Comparison of ENCODE assay signal across 9 mouse cellular contexts in genomic region chr17:26941841-26942570, GRCm38 (mm10). TPM values are rescaled to one million over a fixed set of nuclear protein-coding genes. Genes with fewer than 3 reads are reported as not detected.
DNase-seq lines count a peak whose midpoint lies in the region; ATAC-seq and TF ChIP-seq lines count a peak whose summit lies in the region.
"Had no signal": no experiment of that assay in that cellular context is flagged by ENCODE, and none has a peak within 500 bp of the region (broad histone marks: within the 10 kb centered on the region; RNA-seq: fewer than 3 reads in every experiment).

No protein-coding gene starts in this region.

- intact Hi-C loops in heart, postnatal 14 days (cut with DNase I), result loop anchor here (2.0 kb wide), 1 partner anchor 31 kb away; the partner anchor contains the start of gene Zbtb9

- no peak overlapping the region for H3K27ac ChIP-seq in heart, postnatal 0 days (ENCODE audit: low read depth)
- H3K27ac ChIP-seq in hindbrain, embryonic 13.5 days, result peak overlapping the region; percentile 96
- H3K27ac ChIP-seq in midbrain, embryonic 15.5 days, result peak overlapping the region; percentile 94

- no peak for ATAC-seq in heart, postnatal 0 days (ENCODE audit: insufficient read depth, low read depth)
- ATAC-seq in hindbrain, embryonic 13.5 days (ENCODE audit: low FRiP score), result no peak
- no peak for ATAC-seq in midbrain, embryonic 15.5 days (replicated peaks)
- ATAC-seq in inflammation-experienced regulatory T-cells, adult 6 months, result no peak

- no peaks in the 10 kb centered on the region for H3K27me3 ChIP-seq in heart, postnatal 0 days (ENCODE audit: control insufficient read depth, insufficient read depth, low read length)
- H3K27me3 ChIP-seq in hindbrain, embryonic 13.5 days, result no peaks in the 10 kb centered on the region
- H3K27me3 ChIP-seq in midbrain, embryonic 15.5 days (replicated peaks), result no peaks in the 10 kb centered on the region

- TF ChIP-seq EP300 in heart, postnatal 0 days (IDR thresholded peaks at IDR 0.05; ENCODE audit: low read depth), result no peak

- DNase-seq in heart, postnatal 0 days (ENCODE audit: low spot score), result no peak
- DNase-seq in heart, postnatal 14 days, result no peak
- peak; percentile 68 for DNase-seq in brain, adult 2 months (ENCODE audit: low read depth, low spot score)
- DNase-seq in spleen, postnatal 36 days (ENCODE audit: low spot score in 2 of 2), result no peak
- DNase-seq in thymus, adult 18-20 months, result no peak
- DNase-seq: thymus, postnatal 4 days had no signal

- no peak for TF ChIP-seq CTCF in heart, postnatal 0 days (IDR thresholded peaks at IDR 0.05; ENCODE audit: low read depth)

- H3K4me3 ChIP-seq in heart, postnatal 0 days (ENCODE audit: low read depth, low read length), result peak overlapping the region; percentile 38
- peak overlapping the region; percentile 50 for H3K4me3 ChIP-seq in hindbrain, embryonic 13.5 days
- peak overlapping the region; percentile 54 for H3K4me3 ChIP-seq in midbrain, embryonic 15.5 days

- WGBS in heart, postnatal 0 days, result 36% methylated on average over 4 of the region's 4 CpGs
- WGBS in hindbrain, embryonic 13.5 days, result 10% methylated on average over 4 of the region's 4 CpGs
- 7% methylated on average over 4 of the region's 4 CpGs for WGBS in midbrain, embryonic 15.5 days

- peak overlapping the region; percentile 44; the same call in 1 of the 2 replicates for H3K9ac ChIP-seq in heart, postnatal 0 days (replicated peaks; ENCODE audit: low read depth, low read length)
- H3K9ac ChIP-seq in hindbrain, embryonic 13.5 days, result peak overlapping the region; percentile 76
- peak overlapping the region; percentile 63 for H3K9ac ChIP-seq in midbrain, embryonic 15.5 days

- peak overlapping the region; percentile 64 for H3K4me2 ChIP-seq in heart, postnatal 0 days (ENCODE audit: low read depth, low read length)
- H3K4me2 ChIP-seq in hindbrain, embryonic 13.5 days, result peak overlapping the region; percentile 97
- H3K4me2 ChIP-seq in midbrain, embryonic 15.5 days, result peak overlapping the region; percentile 98

- H3K9me3 ChIP-seq in heart, postnatal 0 days (replicated peaks; ENCODE audit: control insufficient read depth, low read length), result no peaks in the 10 kb centered on the region
- H3K9me3 ChIP-seq in hindbrain, embryonic 13.5 days, result no peaks in the 10 kb centered on the region
- no peaks in the 10 kb centered on the region for H3K9me3 ChIP-seq in midbrain, embryonic 15.5 days

- peaks cover 12% of the 10 kb centered on the region for H3K4me1 ChIP-seq in heart, postnatal 0 days (ENCODE audit: control insufficient read depth, insufficient read depth)
- peaks cover 83% of the 10 kb centered on the region for H3K4me1 ChIP-seq in hindbrain, embryonic 13.5 days (replicated peaks)
- H3K4me1 ChIP-seq in midbrain, embryonic 15.5 days, result peaks cover 70% of the 10 kb centered on the region

- peaks cover 4% of the 10 kb centered on the region for H3K36me3 ChIP-seq in heart, postnatal 0 days (replicated peaks; ENCODE audit: control insufficient read depth, insufficient read depth, low read length)
- H3K36me3 ChIP-seq in hindbrain, embryonic 13.5 days, result peaks cover 10% of the 10 kb centered on the region
- H3K36me3 ChIP-seq in midbrain, embryonic 15.5 days (replicated peaks), result no peaks in the 10 kb centered on the region

RNA-seq across cellular contexts. Expression of gene Syngap1, which starts 1.0 kb away (rescaled TPM):
- total RNA-seq in heart, postnatal 0 days (2014; rRNA removed; ENCODE audit: low replicate concordance), result 4.3 and 6.6 TPM in 2 replicates
- 0.41 and 0.45 TPM in 2 replicates for polyA plus RNA-seq in heart, postnatal 0 days (2015; fragmentation: Nextera tagmentation; extraction: Ambion mirVana)
- total RNA-seq in heart, postnatal 14 days (2021), result 1 to 10 TPM; 7.3 to 7.7 TPM
- 4.6 and 5.9 TPM in 2 replicates for polyA plus RNA-seq in hindbrain, embryonic 13.5 days (2015; fragmentation: Nextera tagmentation; extraction: Ambion mirVana)
- polyA plus RNA-seq in midbrain, embryonic 15.5 days (2015; fragmentation: Nextera tagmentation; extraction: Ambion mirVana), result 6.0 and 7.3 TPM in 2 replicates
- polyA plus RNA-seq in inflammation-experienced regulatory T-cells, adult 6 months (2017; shearing (Covaris generic)), result not detected

RNA-seq across cellular contexts. Expression of gene Cuta, which starts 2.6 kb away (rescaled TPM):
- total RNA-seq in heart, postnatal 0 days (2014; rRNA removed; ENCODE audit: low replicate concordance), result 80.2 and 107 TPM in 2 replicates
- 180 and 193 TPM in 2 replicates for polyA plus RNA-seq in heart, postnatal 0 days (2015; fragmentation: Nextera tagmentation; extraction: Ambion mirVana)
- total RNA-seq in heart, postnatal 14 days (2021), result 10 to 100 TPM; 91.1 to 91.8 TPM
- polyA plus RNA-seq in hindbrain, embryonic 13.5 days (2015; fragmentation: Nextera tagmentation; extraction: Ambion mirVana), result 133 and 148 TPM in 2 replicates
- 127 and 131 TPM in 2 replicates for polyA plus RNA-seq in midbrain, embryonic 15.5 days (2015; fragmentation: Nextera tagmentation; extraction: Ambion mirVana)
- 100 to 1,000 TPM; 132 to 166 (median 135) TPM for polyA plus RNA-seq in inflammation-experienced regulatory T-cells, adult 6 months (2017; shearing (Covaris generic))

RNA-seq across cellular contexts. Expression of gene Phf1, which starts 9.2 kb away (rescaled TPM):
- 13.7 and 16.3 TPM in 2 replicates for total RNA-seq in heart, postnatal 0 days (2014; rRNA removed; ENCODE audit: low replicate concordance)
- polyA plus RNA-seq in heart, postnatal 0 days (2015; fragmentation: Nextera tagmentation; extraction: Ambion mirVana), result 6.3 and 7.2 TPM in 2 replicates
- total RNA-seq in heart, postnatal 14 days (2021), result 10 to 100 TPM in 1 of 2 experiments, 1 to 10 TPM in 1; 10.0 to 10.6 TPM
- 17.9 and 19.2 TPM in 2 replicates for polyA plus RNA-seq in hindbrain, embryonic 13.5 days (2015; fragmentation: Nextera tagmentation; extraction: Ambion mirVana)
- 27.2 and 29.5 TPM in 2 replicates for polyA plus RNA-seq in midbrain, embryonic 15.5 days (2015; fragmentation: Nextera tagmentation; extraction: Ambion mirVana)
- 10 to 100 TPM in 2 of 3 experiments, 1 to 10 TPM in 1; 8.2 to 17.5 (median 14.2) TPM for polyA plus RNA-seq in inflammation-experienced regulatory T-cells, adult 6 months (2017; shearing (Covaris generic))

RNA-seq across cellular contexts. Expression of gene Kifc5b, which starts 25.1 kb away (rescaled TPM):
- total RNA-seq in heart, postnatal 0 days (2014; rRNA removed; ENCODE audit: low replicate concordance), result 4.5 and 4.8 TPM in 2 replicates
- 0.93 and 1.5 TPM in 2 replicates for polyA plus RNA-seq in heart, postnatal 0 days (2015; fragmentation: Nextera tagmentation; extraction: Ambion mirVana)
- 1 to 10 TPM; 1.3 to 2.6 TPM for total RNA-seq in heart, postnatal 14 days (2021)
- 3.6 and 4.5 TPM in 2 replicates for polyA plus RNA-seq in hindbrain, embryonic 13.5 days (2015; fragmentation: Nextera tagmentation; extraction: Ambion mirVana)
- 3.3 and 3.5 TPM in 2 replicates for polyA plus RNA-seq in midbrain, embryonic 15.5 days (2015; fragmentation: Nextera tagmentation; extraction: Ambion mirVana)
- polyA plus RNA-seq in inflammation-experienced regulatory T-cells, adult 6 months (2017; shearing (Covaris generic)), result 1 to 10 TPM; 1.2 to 5.3 (median 4.0) TPM

RNA-seq across cellular contexts. Expression of gene Zbtb9, which starts 31.0 kb away (rescaled TPM):
- 4.0 and 10.9 TPM in 2 replicates for total RNA-seq in heart, postnatal 0 days (2014; rRNA removed; ENCODE audit: low replicate concordance)
- 5.0 and 5.4 TPM in 2 replicates for polyA plus RNA-seq in heart, postnatal 0 days (2015; fragmentation: Nextera tagmentation; extraction: Ambion mirVana)
- total RNA-seq in heart, postnatal 14 days (2021), result 1 to 10 TPM; 1.7 to 3.3 TPM
- polyA plus RNA-seq in hindbrain, embryonic 13.5 days (2015; fragmentation: Nextera tagmentation; extraction: Ambion mirVana), result 17.8 and 18.0 TPM in 2 replicates
- 15.4 and 16.9 TPM in 2 replicates for polyA plus RNA-seq in midbrain, embryonic 15.5 days (2015; fragmentation: Nextera tagmentation; extraction: Ambion mirVana)
- polyA plus RNA-seq in inflammation-experienced regulatory T-cells, adult 6 months (2017; shearing (Covaris generic)), result 10 to 100 TPM in 1 of 3 experiments, 1 to 10 TPM in 2; 9.0 to 11.1 (median 9.3) TPM
